In genomic region chr2:50368351-50368750, GRCm38 (mm10) we compare ENCODE assay signal across 21 mouse cellular contexts.
DNase-seq lines count a peak whose midpoint lies in the region; ATAC-seq lines count a peak whose summit lies in the region.
"Had no signal": no experiment of that assay in that cellular context is flagged by ENCODE, and none has a peak within 500 bp of the region (broad histone marks: within the 10 kb centered on the region; RNA-seq: fewer than 3 reads in every experiment).

No protein-coding gene starts in this region.

- H3K9ac ChIP-seq in embryonic facial prominence, embryonic 14.5 days (ENCODE audit: low read depth, low read length): no peak overlapping the region
- H3K9ac ChIP-seq: forebrain, postnatal 0 days; heart, embryonic 15.5 days; liver, embryonic 12.5 days had no signal

- H3K27ac ChIP-seq in embryonic facial prominence, embryonic 14.5 days (replicated peaks; ENCODE audit: low read depth, low read length): no peak overlapping the region
- H3K27ac ChIP-seq in embryonic facial prominence, embryonic 10.5 days (replicated peaks): no peak overlapping the region
- H3K27ac ChIP-seq: heart, embryonic 15.5 days; layer of hippocampus, adult 2 months; liver, embryonic 12.5 days had no signal

- H3K36me3 ChIP-seq in embryonic facial prominence, embryonic 14.5 days (ENCODE audit: control insufficient read depth, insufficient read depth, low read length): no peaks in the 10 kb centered on the region
- no peaks in the 10 kb centered on the region for H3K36me3 ChIP-seq in embryonic facial prominence, embryonic 10.5 days (replicated peaks)
- H3K36me3 ChIP-seq: heart, embryonic 15.5 days; liver, embryonic 12.5 days had no signal

- ATAC-seq in embryonic facial prominence, embryonic 14.5 days (ENCODE audit: low read depth): no peak
- ATAC-seq: hindbrain, embryonic 16.5 days; intestine, embryonic 16.5 days; liver, embryonic 12.5 days had no signal

- WGBS in embryonic facial prominence, embryonic 14.5 days: 62% methylated on average over 6 of the region's 6 CpGs
- 83% methylated on average over 6 of the region's 6 CpGs for WGBS in embryonic facial prominence, embryonic 10.5 days

- peak; percentile 15 for DNase-seq in embryonic facial prominence, embryonic 14.5 days (ENCODE audit: low spot score)
- no peak for DNase-seq in embryonic facial prominence, embryonic 10.5 days (ENCODE audit: low spot score)
- peak; percentile 15 for DNase-seq in kidney, adult 18-20 months
- DNase-seq in kidney, postnatal 4 days: no peak
- DNase-seq in Muller cell, postnatal 12 days (ENCODE audit: inconsistent ontology term): peak; percentile 55
- peak; percentile 56 for DNase-seq in kidney, adult 9 months
- no peak for DNase-seq in heart, postnatal 25 days (ENCODE audit: low spot score)
- no peak for DNase-seq in urinary bladder, adult 2 months (ENCODE audit: low spot score)
- DNase-seq: adrenal gland, postnatal 14 days; cerebellum, adult 9-10 months; gastrocnemius, postnatal 36 days; lung, adult 2 months; lung, postnatal 4 days; midbrain, embryonic 14.5 days; right cerebral cortex, postnatal 14 days had no signal

- intact Hi-C loops in heart, postnatal 25 days (cut with DNase I): no loop called here

- no peaks in the 10 kb centered on the region for H3K9me3 ChIP-seq in embryonic facial prominence, embryonic 14.5 days (ENCODE audit: control insufficient read depth, low read length)
- no peaks in the 10 kb centered on the region for H3K9me3 ChIP-seq in embryonic facial prominence, embryonic 10.5 days
- H3K9me3 ChIP-seq: heart, embryonic 15.5 days; liver, embryonic 12.5 days had no signal

- H3K4me2 ChIP-seq in embryonic facial prominence, embryonic 14.5 days (ENCODE audit: low read depth, low read length): no peak overlapping the region
- H3K4me2 ChIP-seq: heart, embryonic 15.5 days; liver, embryonic 12.5 days had no signal

- no peak overlapping the region for H3K4me3 ChIP-seq in embryonic facial prominence, embryonic 14.5 days (ENCODE audit: low read depth, low read length)
- no peak overlapping the region for H3K4me3 ChIP-seq in embryonic facial prominence, embryonic 10.5 days
- H3K4me3 ChIP-seq: heart, embryonic 15.5 days; layer of hippocampus, adult 2 months; liver, embryonic 12.5 days had no signal

- H3K27me3 ChIP-seq in embryonic facial prominence, embryonic 14.5 days (replicated peaks; ENCODE audit: control insufficient read depth, insufficient read depth, low read length): no peaks in the 10 kb centered on the region
- no peaks in the 10 kb centered on the region for H3K27me3 ChIP-seq in embryonic facial prominence, embryonic 10.5 days (replicated peaks; ENCODE audit: low read depth, poor library complexity, severe bottlenecking)
- H3K27me3 ChIP-seq: heart, embryonic 15.5 days; liver, embryonic 12.5 days had no signal

- H3K4me1 ChIP-seq in embryonic facial prominence, embryonic 14.5 days (ENCODE audit: control insufficient read depth, insufficient read depth, low read length): no peaks in the 10 kb centered on the region; the same call in 1 of the 2 replicates
- peaks cover 13% of the 10 kb centered on the region for H3K4me1 ChIP-seq in embryonic facial prominence, embryonic 10.5 days
- H3K4me1 ChIP-seq: heart, embryonic 15.5 days; liver, embryonic 12.5 days had no signal

Comparison
In these comparisons a context has a peak if more than half of its experiments do, and no peak if none do; other contexts are left out.
1. DNase-seq: peak in embryonic facial prominence, embryonic 14.5 days (single experiment), kidney, adult 18-20 months (single experiment), Muller cell, postnatal 12 days (single experiment) and kidney, adult 9 months (single experiment); none in embryonic facial prominence, embryonic 10.5 days (single experiment), kidney, postnatal 4 days (0 of 2), heart, postnatal 25 days (single experiment) and urinary bladder, adult 2 months (single experiment).